Mouse (Mus musculus) left cerebral cortex, postnatal 14 days (tissue): ENCODE measurements around the gene Gng12. TPM values are rescaled to one million over a fixed set of nuclear protein-coding genes. Genes with fewer than 3 reads are reported as not detected.

ENCODE experiments used
- DNase-seq, 2 experiments: peaks; one replicate each; pipeline ENCODE4 v3.0.0; 2021 to 2022; ENCODE audit warnings: low spot score in 2 of 2, mixed read lengths in 1 of 2
- intact Hi-C: fragments of 180-260 bp; cut with DNase I; formaldehyde crosslinking; loops from one replicate; pipeline ENCODE4 v1.15.1; 2025
- total RNA-seq, 2 experiments: library from RNA; stranded (reverse); gene quantifications; 2 replicates each; pipeline ENCODE4 v1.2.3; 2021

Gene Gng12
- total RNA-seq, 2 experiments from 2014 or later = 76.0 to 84.7 TPM

DNA sequence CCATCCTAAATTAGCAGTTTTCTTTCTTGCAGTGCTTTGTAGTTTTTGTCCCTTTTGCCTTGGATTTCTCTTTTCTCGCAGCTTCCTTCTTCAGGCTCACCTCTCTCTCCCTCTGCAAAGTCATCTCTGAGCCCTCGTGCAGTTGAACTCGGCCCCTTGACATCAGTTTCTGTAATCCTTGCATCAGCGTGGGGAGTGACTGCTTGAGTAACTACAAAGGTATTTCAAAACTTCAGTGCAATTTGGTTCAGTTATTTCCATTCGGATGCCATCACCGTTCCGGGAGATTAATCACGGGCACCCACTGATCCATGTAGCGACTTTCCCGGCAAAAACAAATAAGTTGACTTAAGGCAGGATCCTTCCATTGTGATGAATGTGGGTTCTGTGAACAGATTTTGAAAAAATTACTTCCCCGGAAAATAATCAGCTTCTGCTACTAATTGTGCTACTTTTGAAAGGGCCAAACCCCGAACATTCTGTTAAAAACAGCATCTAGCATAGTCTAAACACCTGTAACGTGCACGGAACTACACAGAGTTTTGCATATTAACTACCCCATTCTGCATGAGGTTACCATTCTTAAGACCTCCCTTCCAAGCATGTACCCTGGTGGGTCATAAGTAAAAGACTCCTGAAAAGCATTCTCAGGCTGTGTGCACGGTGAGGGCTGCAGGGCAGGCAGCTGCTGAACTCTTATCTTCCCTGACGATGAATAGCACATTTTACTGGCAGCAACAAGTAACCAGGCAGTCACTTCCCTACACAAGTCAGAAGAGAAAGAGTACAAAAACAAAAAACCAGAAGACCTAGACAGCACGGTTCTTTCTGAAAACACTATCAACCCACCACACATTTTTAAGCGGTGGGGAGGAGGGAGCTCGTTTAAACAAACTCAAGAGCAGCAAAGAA, 139.4 kb downstream of the Gng12 start:
- intact Hi-C loops = loop anchor here (5.0 kb wide), 3 partner anchors 107 to 232 kb away; no protein-coding TSS in a partner anchor
- DNase-seq = no peak

GRCm38 (mm10) chr6:67036356-67036811, 140.2 kb downstream of the Gng12 start:
- peak; percentile 77 to 79 for DNase-seq
- intact Hi-C loops = loop anchor here (5.0 kb wide), 3 partner anchors 106 to 231 kb away; no protein-coding TSS in a partner anchor

DNA sequence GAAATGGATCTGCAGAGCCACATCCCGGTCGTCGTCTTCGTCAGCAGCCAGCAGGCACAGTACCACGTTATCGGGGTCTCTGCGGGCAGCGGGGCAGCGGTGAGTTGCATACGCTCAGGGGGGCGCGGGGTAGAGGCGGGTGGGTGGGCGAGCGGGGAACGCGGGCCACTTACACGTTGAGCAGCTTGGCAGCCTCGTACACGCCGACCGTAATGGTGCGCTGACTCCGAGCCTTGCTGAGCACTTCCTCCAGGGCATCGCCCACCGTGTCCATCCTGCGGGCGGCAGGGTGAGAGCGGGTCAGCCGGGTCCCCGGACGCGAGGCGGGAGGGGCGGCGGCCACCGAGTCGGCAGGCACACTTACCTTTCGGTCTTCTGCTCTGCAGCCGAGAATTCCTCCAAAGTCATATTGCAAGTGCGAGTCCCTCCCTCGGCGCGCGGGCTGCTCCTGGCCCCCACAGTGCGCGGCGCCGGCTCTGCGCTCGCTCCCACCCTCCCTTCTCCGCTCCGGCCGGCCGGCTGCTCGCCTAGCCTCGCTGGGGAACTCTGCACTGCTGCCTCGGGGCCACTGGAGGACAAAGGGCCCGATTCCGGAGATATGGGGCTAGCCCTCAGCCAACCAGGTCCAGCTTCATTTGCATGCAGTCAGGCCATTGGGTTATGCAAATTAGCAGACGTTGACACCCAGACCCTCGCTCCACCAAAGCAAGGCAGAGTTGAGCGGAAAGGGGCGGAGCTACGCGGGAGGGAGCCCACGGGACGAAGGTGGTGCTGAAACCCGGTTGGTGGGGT, 140.8 kb downstream of the Gng12 start, which contains the start of gene Gadd45a:
Gadd45a (minus strand) TSS at position 621 of the 792 bp plus-strand sequence.
- intact Hi-C loops = loop anchor here (5.0 kb wide), 3 partner anchors 105 to 230 kb away; no protein-coding TSS in a partner anchor
- DNase-seq = peak; percentile 84 to 92

- DNase-seq = no peak
- intact Hi-C loops = loop anchor here (5.0 kb wide), 3 partner anchors 103 to 228 kb away; no protein-coding TSS in a partner anchor
Observed at GRCm38 (mm10) chr6:67038964-67039363, 142.8 kb downstream of the Gng12 start.

DNA sequence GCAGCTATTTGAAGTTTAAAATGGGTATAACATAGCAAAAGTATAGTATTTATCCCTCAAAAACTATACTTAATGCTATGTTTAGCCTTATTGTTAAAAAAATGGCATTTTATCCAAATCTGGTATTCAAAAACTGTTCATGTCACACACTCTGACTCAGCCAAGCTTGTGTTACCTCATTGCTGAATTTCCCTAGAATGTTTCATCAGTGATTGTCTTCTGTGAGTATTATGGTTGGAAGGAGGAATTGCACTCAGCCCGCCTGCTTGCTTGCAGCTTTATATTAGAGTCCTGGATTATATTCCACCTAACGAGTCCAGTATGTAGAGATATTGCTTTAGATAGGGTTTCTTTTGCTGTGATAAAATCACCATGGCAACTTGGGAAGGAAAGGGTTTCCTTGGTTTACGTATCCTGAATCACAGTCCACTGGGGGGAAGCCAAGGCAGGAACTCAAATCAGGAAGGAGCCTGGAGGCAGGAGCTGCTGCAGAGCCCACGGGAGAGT, 144.8 kb downstream of the Gng12 start:
- DNase-seq = no peak
- intact Hi-C loops = no loop called here

DNA sequence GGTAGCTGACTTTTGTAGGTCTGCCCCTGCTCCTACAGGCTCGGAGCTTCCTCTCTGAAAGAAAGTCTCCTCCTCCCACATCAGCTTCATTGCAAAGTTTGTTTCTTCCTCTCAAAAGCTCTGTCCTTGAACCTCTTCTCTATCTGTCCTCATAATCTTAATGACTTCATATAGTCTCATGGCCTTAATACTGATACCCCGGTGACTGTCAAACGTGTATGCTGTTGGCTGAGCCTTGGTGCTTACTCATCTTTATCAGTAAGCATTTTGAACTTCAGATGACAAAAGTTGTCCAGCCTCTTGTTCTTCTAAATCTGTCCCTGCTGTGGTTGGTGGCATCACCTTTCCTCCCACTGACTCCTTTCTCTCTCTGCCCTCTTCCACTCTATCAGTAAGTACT, 149.2 kb downstream of the Gng12 start:
- no peak for DNase-seq
- intact Hi-C loops = no loop called here

DNA sequence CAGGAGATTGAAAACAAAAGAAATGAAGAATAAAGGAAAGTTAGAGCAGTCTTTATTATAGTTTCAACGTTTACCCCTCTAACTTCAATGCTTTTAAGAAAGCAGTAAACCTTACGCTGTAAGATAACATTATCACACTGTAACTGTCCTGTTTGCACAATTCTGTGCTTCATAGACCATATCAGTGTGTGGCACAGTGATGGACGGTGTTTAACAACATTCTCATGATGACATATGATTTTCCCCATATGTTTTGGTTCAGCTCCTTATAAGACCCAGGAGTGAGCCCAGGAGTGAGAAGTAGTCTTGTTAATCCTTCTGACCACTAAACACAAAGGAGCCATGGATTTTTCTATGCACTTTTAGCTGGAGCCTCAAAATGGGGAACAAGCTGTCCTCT, 150.7 kb downstream of the Gng12 start:
- DNase-seq = no peak
- intact Hi-C loops = no loop called here

GRCm38 (mm10) chr6:67048052-67048691, 152.0 kb downstream of the Gng12 start:
- DNase-seq = no peak
- intact Hi-C loops = no loop called here

- intact Hi-C loops = no loop called here
- no peak for DNase-seq
Observed at GRCm38 (mm10) chr6:67048880-67049694, 152.9 kb downstream of the Gng12 start.

GRCm38 (mm10) chr6:67049695-67050038, 153.5 kb downstream of the Gng12 start:
- intact Hi-C loops = no loop called here
- no peak for DNase-seq

DNA sequence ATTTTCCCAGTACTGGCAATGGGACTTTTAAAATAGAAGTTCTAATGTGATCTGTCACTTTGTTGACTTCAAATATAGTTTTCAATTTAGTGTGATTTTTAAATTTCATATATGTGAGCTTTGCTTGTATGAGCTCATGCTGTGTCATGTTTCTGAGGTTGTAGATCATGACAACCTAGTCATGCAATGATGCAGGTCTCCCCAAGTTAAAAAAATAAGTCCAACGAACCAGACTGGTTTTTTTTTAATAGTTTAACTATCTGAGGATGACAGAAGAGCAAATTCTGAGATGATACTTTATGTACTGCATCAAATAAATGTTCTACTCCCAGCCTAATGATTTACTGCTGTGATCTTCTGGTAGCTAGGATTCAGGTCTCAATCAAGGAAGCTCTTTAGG, 153.9 kb downstream of the Gng12 start:
- intact Hi-C loops = no loop called here

DNA sequence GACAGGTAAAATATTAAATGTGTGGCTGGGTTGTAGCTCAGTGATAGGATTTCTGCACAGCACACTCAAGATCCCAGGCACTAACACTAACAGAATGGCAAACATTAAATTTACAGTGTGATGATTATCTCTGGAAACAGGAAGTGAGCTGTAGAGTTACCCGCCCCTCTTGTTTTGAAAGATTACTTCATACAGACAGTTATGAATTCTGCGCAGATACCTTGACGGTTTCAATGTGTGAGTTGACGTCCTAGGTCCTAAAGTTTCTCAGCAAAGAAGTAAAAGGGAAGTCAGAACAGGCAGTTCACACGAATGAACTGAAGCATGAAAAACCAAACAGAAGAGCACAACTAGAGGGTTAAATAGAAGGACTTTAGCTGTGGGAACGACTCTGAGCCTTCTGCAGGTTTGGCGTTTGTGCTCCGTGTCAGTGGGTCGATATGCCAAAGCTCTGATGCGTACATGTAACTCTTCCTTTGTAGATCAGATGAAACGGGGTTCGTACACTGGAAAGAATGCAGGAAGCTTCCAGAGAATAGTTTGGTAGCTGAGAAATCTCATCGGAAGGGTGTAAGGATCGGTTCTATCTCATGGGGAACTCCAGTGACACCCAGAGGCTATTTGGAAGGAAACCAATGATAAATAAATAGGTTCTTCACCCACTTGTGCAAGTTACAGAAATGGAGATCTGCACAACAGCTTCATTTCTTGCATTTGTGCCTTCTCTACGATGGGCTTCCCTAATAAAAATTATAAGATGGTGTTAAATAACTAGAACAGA, 160.1 kb downstream of the Gng12 start:
- DNase-seq = no peak
- intact Hi-C loops = no loop called here

More for the DNA sequence above, 153.9 kb downstream of the Gng12 start:
- no peak for DNase-seq

- intact Hi-C loops = no loop called here
- no peak for DNase-seq
Observed at GRCm38 (mm10) chr6:67056889-67057564, 160.8 kb downstream of the Gng12 start.

DNA sequence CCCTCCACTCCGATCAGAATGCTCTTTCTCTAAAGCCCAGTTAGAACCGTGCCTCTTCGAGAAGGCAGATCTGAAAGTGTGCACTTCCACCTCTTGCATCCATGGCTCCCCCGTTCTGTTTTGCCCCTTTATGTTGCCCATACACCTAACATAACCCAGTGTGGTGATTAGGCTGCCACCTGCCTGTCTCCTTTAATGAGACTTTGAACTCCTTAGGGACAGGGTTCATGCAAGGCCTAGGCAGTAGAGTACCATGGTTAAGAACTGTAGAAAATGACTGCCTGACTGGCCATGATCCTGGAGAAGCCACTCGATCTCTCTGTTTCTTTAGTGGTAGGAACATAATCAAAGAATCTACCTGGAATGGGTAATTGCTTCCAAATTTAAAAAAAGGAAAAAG, 161.4 kb downstream of the Gng12 start:
- intact Hi-C loops = no loop called here
- DNase-seq = no peak

GRCm38 (mm10) chr6:67057991-67058696, 161.9 kb downstream of the Gng12 start:
- intact Hi-C loops = no loop called here
- DNase-seq = no peak

DNA sequence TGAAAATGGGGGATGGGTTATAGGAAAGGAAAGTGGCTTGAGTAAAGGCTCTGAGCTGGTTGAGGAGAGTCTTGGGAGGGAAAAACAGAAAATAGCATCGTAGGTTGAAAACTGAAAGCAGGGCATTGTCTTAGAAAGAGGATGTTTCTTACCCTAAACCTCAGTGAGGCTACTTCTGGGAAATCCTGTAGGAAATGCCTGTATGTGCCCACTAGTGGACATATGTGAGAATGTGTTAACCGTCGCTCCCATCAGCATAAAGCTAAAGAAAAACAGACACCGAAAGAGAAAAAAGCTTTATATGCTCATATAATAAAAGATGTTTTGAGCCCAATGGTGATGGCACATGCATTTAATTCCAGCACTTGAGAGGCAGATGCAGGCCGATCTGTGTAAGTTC, 163.9 kb downstream of the Gng12 start:
- intact Hi-C loops = no loop called here
- no peak for DNase-seq
